Mouse (Mus musculus): ENCODE results near the gene Bhlhe41. TPM values are rescaled to one million over a fixed set of nuclear protein-coding genes. Genes with fewer than 3 reads are reported as not detected.

Bhlhe41 gene
- polyA plus RNA-seq, 1 experiment from 2014 or later: 0.45 TPM

DNA sequence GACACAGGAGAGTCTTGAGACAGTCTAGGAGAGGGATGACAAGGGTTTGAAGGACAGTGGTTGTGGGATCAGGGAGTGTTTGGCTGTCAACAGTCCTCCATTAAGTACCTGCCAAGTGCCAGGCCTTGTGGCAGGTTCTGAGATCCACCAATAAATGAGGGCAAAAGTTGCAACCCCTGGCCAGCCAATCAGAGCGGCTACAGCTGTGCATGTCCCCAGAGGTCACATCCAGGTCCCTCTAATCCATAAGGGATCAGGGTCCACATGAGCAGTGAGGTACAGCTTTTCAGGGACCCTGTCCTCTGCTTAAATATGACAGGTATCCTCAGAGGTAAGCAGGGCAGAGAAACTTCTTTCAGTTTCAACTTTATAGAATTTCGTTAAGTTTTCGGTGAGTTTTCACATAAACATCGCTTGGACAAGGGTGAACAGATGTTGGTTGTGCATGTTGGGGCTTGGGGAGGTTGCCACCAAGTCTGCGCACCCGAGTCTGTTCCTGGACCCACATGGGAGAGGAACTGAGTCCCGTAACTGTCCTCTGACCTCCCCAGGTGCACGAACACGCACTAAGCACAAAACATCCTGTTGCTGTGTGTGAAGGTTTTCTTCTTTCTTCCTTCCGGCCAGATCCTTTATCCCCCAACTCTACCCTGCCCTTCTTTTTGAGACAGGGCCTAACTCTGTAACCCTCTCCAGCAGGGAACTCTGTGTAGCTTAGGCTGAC is 11.8 kb downstream of the Bhlhe41 start:
- no peak overlapping the region for H3K27ac ChIP-seq (ENCODE audit: low read depth, low read length)
- H3K9ac ChIP-seq (ENCODE audit: low read depth, low read length): no peak overlapping the region
- ATAC-seq (replicated peaks; ENCODE audit: low FRiP score) (no peak), DNase-seq (ENCODE audit: low spot score) (no peak)
- H3K36me3 ChIP-seq (ENCODE audit: control insufficient read depth, insufficient read depth, low read length): no peaks in the 10 kb centered on the region
- 89% methylated on average over 10 of the region's 10 CpGs for WGBS
- 0 out of 2 replicates have a peak, but pooled peaks cover 2% of the 10 kb centered on the region for H3K4me1 ChIP-seq (replicated peaks; ENCODE audit: control insufficient read depth, insufficient read depth, low read length)
- H3K4me3 ChIP-seq (ENCODE audit: low read depth, low read length): no peak overlapping the region
- H3K27me3 ChIP-seq (replicated peaks; ENCODE audit: control insufficient read depth, insufficient read depth, low read length): no peaks in the 10 kb centered on the region
- no peaks in the 10 kb centered on the region for H3K9me3 ChIP-seq (ENCODE audit: control insufficient read depth, low read length)
- H3K4me2 ChIP-seq: no peak overlapping the region

DNA sequence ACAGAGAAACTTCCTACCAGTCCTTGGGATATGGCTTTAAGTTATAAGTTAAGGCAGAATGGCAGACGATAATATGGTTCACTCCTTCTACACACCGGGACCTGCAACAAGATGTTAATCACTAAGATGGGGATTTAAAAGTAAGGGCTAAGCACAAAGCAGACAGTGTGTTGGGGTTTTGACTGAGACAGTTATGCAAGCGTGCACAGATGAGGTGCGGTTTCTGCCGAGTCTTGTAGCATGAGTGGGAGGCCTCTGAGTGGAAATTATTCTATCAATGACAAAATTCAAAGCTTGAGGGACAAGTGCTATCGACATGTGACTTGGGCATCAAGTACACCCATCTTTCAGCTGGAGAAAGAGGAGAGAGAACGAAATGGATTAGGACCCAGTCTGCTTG is 12.7 kb downstream of the Bhlhe41 start:
- Histone ChIP-seq H3K27ac (ENCODE audit: low read depth, low read length) (no peak overlapping the region), H3K4me1 (replicated peaks; ENCODE audit: control insufficient read depth, insufficient read depth, low read length) (0 out of 2 replicates have a peak, but pooled peaks cover 2% of the 10 kb centered on the region), H3K9me3 (ENCODE audit: control insufficient read depth, low read length) (no peaks in the 10 kb centered on the region), H3K36me3 (ENCODE audit: control insufficient read depth, insufficient read depth, low read length) (no peaks in the 10 kb centered on the region), H3K4me2 (no peak overlapping the region), H3K9ac (ENCODE audit: low read depth, low read length) (no peak overlapping the region), H3K27me3 (replicated peaks; ENCODE audit: control insufficient read depth, insufficient read depth, low read length) (no peaks in the 10 kb centered on the region), H3K4me3 (ENCODE audit: low read depth, low read length) (no peak overlapping the region)
- DNase-seq (ENCODE audit: low spot score) (no peak), ATAC-seq (replicated peaks; ENCODE audit: low FRiP score) (no peak)
- WGBS: 93% methylated on average over 7 of the region's 7 CpGs

GRCm38 (mm10) chr6:145851956-145852355 is 13.4 kb downstream of the Bhlhe41 start:
- 74% methylated on average over 11 of the region's 11 CpGs for WGBS
- H3K4me3 ChIP-seq (ENCODE audit: low read depth, low read length): no peak overlapping the region
- no peak overlapping the region for H3K27ac ChIP-seq (ENCODE audit: low read depth, low read length)
- H3K4me2 ChIP-seq: no peak overlapping the region
- ATAC-seq (replicated peaks; ENCODE audit: low FRiP score) (no peak), DNase-seq (ENCODE audit: low spot score) (no peak)
- no peak overlapping the region for H3K9ac ChIP-seq (ENCODE audit: low read depth, low read length)
- no peaks in the 10 kb centered on the region for H3K36me3 ChIP-seq (ENCODE audit: control insufficient read depth, insufficient read depth, low read length)
- H3K27me3 ChIP-seq (replicated peaks; ENCODE audit: control insufficient read depth, insufficient read depth, low read length): no peaks in the 10 kb centered on the region
- H3K9me3 ChIP-seq (ENCODE audit: control insufficient read depth, low read length): no peaks in the 10 kb centered on the region
- H3K4me1 ChIP-seq (replicated peaks; ENCODE audit: control insufficient read depth, insufficient read depth, low read length): 0 out of 2 replicates have a peak, but pooled peaks cover 2% of the 10 kb centered on the region

DNA sequence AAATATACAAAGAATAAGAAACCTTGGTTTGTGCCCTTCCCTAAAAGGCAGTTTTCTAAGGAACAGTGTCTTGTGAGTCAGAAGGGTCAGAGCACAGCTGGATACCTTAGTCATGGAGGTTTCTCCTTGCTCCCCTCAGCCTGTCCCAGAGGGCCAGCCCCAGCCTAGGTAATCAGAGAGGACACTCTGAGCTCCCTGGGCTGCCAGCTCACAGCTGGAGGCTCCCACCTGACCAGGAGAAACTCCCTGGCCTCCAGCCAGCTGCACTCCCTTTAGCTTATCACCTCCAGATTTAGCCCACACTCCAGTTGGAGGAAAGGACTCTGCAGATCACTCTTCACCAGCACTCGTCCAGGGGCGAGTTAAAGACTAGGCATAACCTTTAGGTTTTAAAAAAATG is 14.6 kb downstream of the Bhlhe41 start:
- Histone ChIP-seq H3K27me3 (replicated peaks; ENCODE audit: control insufficient read depth, insufficient read depth, low read length) (no peaks in the 10 kb centered on the region), H3K4me1 (replicated peaks; ENCODE audit: control insufficient read depth, insufficient read depth, low read length) (0 out of 2 replicates have a peak, but pooled peaks cover 2% of the 10 kb centered on the region), H3K36me3 (ENCODE audit: control insufficient read depth, insufficient read depth, low read length) (no peaks in the 10 kb centered on the region), H3K4me2 (no peak overlapping the region), H3K9me3 (ENCODE audit: control insufficient read depth, low read length) (no peaks in the 10 kb centered on the region), H3K9ac (ENCODE audit: low read depth, low read length) (no peak overlapping the region), H3K27ac (ENCODE audit: low read depth, low read length) (no peak overlapping the region), H3K4me3 (ENCODE audit: low read depth, low read length) (no peak overlapping the region)
- DNase-seq (ENCODE audit: low spot score) (no peak), ATAC-seq (replicated peaks; ENCODE audit: low FRiP score) (no peak)
- 31% methylated on average over 2 of the region's 2 CpGs for WGBS

DNA sequence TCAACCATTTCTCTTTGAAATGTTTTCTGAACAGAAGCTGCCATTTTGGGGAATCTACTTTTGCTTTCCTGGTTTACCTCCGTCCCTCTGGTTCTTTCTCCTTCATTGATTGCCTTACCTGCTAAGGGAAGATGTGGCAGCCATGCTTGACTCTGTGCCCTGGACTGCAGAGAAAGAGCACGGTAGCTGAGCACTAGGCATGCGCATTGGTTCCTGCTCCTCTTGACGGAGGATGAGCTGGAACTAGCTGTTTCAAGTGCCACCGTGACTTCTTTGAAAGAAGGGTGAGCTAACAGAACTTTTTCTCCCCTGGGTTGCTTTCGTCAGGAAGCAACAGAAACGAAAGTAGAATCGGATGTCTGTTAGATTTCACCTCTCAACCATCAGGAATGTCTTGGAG is 17.7 kb downstream of the Bhlhe41 start:
- no peaks in the 10 kb centered on the region for H3K36me3 ChIP-seq (ENCODE audit: control insufficient read depth, insufficient read depth, low read length)
- H3K27me3 ChIP-seq (replicated peaks; ENCODE audit: control insufficient read depth, insufficient read depth, low read length): no peaks in the 10 kb centered on the region
- H3K27ac ChIP-seq (ENCODE audit: low read depth, low read length): no peak overlapping the region
- no peak overlapping the region for H3K9ac ChIP-seq (ENCODE audit: low read depth, low read length)
- no peak overlapping the region for H3K4me3 ChIP-seq (ENCODE audit: low read depth, low read length)
- H3K4me1 ChIP-seq (replicated peaks; ENCODE audit: control insufficient read depth, insufficient read depth, low read length): no peaks in the 10 kb centered on the region
- ATAC-seq (replicated peaks; ENCODE audit: low FRiP score) (no peak), DNase-seq (ENCODE audit: low spot score) (no peak)
- no peaks in the 10 kb centered on the region for H3K9me3 ChIP-seq (ENCODE audit: control insufficient read depth, low read length)
- 87% methylated on average over 8 of the region's 8 CpGs for WGBS
- no peak overlapping the region for H3K4me2 ChIP-seq

- DNase-seq (ENCODE audit: low spot score) (no peak), ATAC-seq (replicated peaks; ENCODE audit: low FRiP score) (no peak)
- no peaks in the 10 kb centered on the region for H3K4me1 ChIP-seq (replicated peaks; ENCODE audit: control insufficient read depth, insufficient read depth, low read length)
- no peaks in the 10 kb centered on the region for H3K27me3 ChIP-seq (replicated peaks; ENCODE audit: control insufficient read depth, insufficient read depth, low read length)
- H3K4me3 ChIP-seq (ENCODE audit: low read depth, low read length): no peak overlapping the region
- WGBS: 77% methylated on average over 6 of the region's 6 CpGs
- no peak overlapping the region for H3K27ac ChIP-seq (ENCODE audit: low read depth, low read length)
- no peak overlapping the region for H3K9ac ChIP-seq (ENCODE audit: low read depth, low read length)
- no peaks in the 10 kb centered on the region for H3K36me3 ChIP-seq (ENCODE audit: control insufficient read depth, insufficient read depth, low read length)
- no peak overlapping the region for H3K4me2 ChIP-seq
- H3K9me3 ChIP-seq (ENCODE audit: control insufficient read depth, low read length): no peaks in the 10 kb centered on the region
Measured at GRCm38 (mm10) chr6:145846948-145847347, 18.4 kb downstream of the Bhlhe41 start.

DNA sequence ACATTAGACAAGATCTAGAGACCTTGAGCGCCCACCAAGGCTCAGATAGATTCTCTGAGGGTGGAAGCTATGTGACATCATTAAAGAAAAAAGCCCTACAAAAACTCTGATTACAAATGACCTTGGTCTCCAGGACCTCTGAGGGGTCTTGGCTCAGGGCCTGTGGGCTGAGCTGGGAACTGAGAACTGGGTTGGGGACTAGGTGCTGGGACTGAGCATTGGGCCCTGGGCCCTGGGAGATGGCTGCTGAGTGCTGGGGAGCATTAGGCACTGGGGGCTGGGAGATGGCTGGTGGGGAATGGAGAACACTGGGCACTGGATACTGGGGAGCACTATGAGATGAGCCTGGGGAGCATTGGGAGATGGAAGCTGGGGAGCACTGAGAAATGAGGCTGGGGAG is 19.3 kb downstream of the Bhlhe41 start:
- H3K4me3 ChIP-seq (ENCODE audit: low read depth, low read length): no peak overlapping the region
- no peaks in the 10 kb centered on the region for H3K27me3 ChIP-seq (replicated peaks; ENCODE audit: control insufficient read depth, insufficient read depth, low read length)
- no peaks in the 10 kb centered on the region for H3K9me3 ChIP-seq (ENCODE audit: control insufficient read depth, low read length)
- no peaks in the 10 kb centered on the region for H3K36me3 ChIP-seq (ENCODE audit: control insufficient read depth, insufficient read depth, low read length)
- no peak overlapping the region for H3K27ac ChIP-seq (ENCODE audit: low read depth, low read length)
- no peaks in the 10 kb centered on the region for H3K4me1 ChIP-seq (replicated peaks; ENCODE audit: control insufficient read depth, insufficient read depth, low read length)
- DNase-seq (ENCODE audit: low spot score) (no peak), ATAC-seq (replicated peaks; ENCODE audit: low FRiP score) (no peak)
- 75% methylated on average over 1 of the region's 1 CpGs for WGBS
- H3K9ac ChIP-seq (ENCODE audit: low read depth, low read length): no peak overlapping the region
- H3K4me2 ChIP-seq: no peak overlapping the region

GRCm38 (mm10) chr6:145845611-145846010 is 19.7 kb downstream of the Bhlhe41 start:
- no peaks in the 10 kb centered on the region for H3K27me3 ChIP-seq (replicated peaks; ENCODE audit: control insufficient read depth, insufficient read depth, low read length)
- no peak overlapping the region for H3K4me2 ChIP-seq
- DNase-seq (ENCODE audit: low spot score) (no peak), ATAC-seq (replicated peaks; ENCODE audit: low FRiP score) (no peak)
- WGBS: 66% methylated on average over 5 of the region's 5 CpGs
- no peaks in the 10 kb centered on the region for H3K9me3 ChIP-seq (ENCODE audit: control insufficient read depth, low read length)
- H3K9ac ChIP-seq (ENCODE audit: low read depth, low read length): no peak overlapping the region
- no peaks in the 10 kb centered on the region for H3K36me3 ChIP-seq (ENCODE audit: control insufficient read depth, insufficient read depth, low read length)
- no peak overlapping the region for H3K27ac ChIP-seq (ENCODE audit: low read depth, low read length)
- H3K4me1 ChIP-seq (replicated peaks; ENCODE audit: control insufficient read depth, insufficient read depth, low read length): no peaks in the 10 kb centered on the region
- H3K4me3 ChIP-seq (ENCODE audit: low read depth, low read length): no peak overlapping the region

- ATAC-seq (replicated peaks; ENCODE audit: low FRiP score): no peak
- Histone ChIP-seq H3K4me2 (no peak overlapping the region), H3K27me3 (replicated peaks; ENCODE audit: control insufficient read depth, insufficient read depth, low read length) (no peaks in the 10 kb centered on the region), H3K9ac (ENCODE audit: low read depth, low read length) (no peak overlapping the region), H3K36me3 (ENCODE audit: control insufficient read depth, insufficient read depth, low read length) (no peaks in the 10 kb centered on the region), H3K9me3 (ENCODE audit: control insufficient read depth, low read length) (no peaks in the 10 kb centered on the region), H3K27ac (ENCODE audit: low read depth, low read length) (no peak overlapping the region), H3K4me1 (replicated peaks; ENCODE audit: control insufficient read depth, insufficient read depth, low read length) (no peaks in the 10 kb centered on the region), H3K4me3 (ENCODE audit: low read depth, low read length) (no peak overlapping the region)
- DNase-seq (ENCODE audit: low spot score): no peak
- 23% methylated on average over 6 of the region's 6 CpGs for WGBS
Measured at GRCm38 (mm10) chr6:145835359-145835758, 30.0 kb downstream of the Bhlhe41 start.
